Mouse (Mus musculus): ENCODE data around the gene Tbxa2r. TPM values are rescaled to one million over a fixed set of nuclear protein-coding genes. Genes with fewer than 3 reads are reported as not detected.

The Tbxa2r gene
- polyA plus RNA-seq, 2 experiments = 9.2 to 10.8 TPM

- 0 out of 2 replicates have a peak, but pooled peaks cover 3% of the 10 kb centered on the region for H3K36me3 ChIP-seq (ENCODE audit: control insufficient read depth, insufficient read depth, low read length)
- DNase-seq (ENCODE audit: low spot score) (no peak), ATAC-seq (ENCODE audit: low FRiP score, low read depth) (no peak)
- H3K9ac ChIP-seq (ENCODE audit: low read depth, low read length, severe bottlenecking) = no peak overlapping the region
- no peak overlapping the region for H3K4me3 ChIP-seq (replicated peaks; ENCODE audit: low read length)
- no peaks in the 10 kb centered on the region for H3K9me3 ChIP-seq (ENCODE audit: control insufficient read depth, low read length)
- no peak overlapping the region for H3K4me2 ChIP-seq (replicated peaks; ENCODE audit: low read depth, low read length, severe bottlenecking)
- no peak for TF ChIP-seq POLR2A (IDR thresholded peaks at IDR 0.05; ENCODE audit: borderline replicate concordance, extremely low read depth, insufficient read depth, insufficient read length)
- peaks cover 14% of the 10 kb centered on the region for H3K4me1 ChIP-seq (ENCODE audit: control insufficient read depth, insufficient read depth, low read length)
- no peak overlapping the region for H3K27ac ChIP-seq (replicated peaks; ENCODE audit: low read depth, low read length)
- 40% methylated on average over 17 of the region's 17 CpGs for WGBS
- peaks cover 55% of the 10 kb centered on the region for H3K27me3 ChIP-seq (ENCODE audit: control insufficient read depth, insufficient read depth, low read length)
Measured at GRCm38 (mm10) chr10:81340551-81341332, 12.2 kb downstream of the Tbxa2r start.

DNA sequence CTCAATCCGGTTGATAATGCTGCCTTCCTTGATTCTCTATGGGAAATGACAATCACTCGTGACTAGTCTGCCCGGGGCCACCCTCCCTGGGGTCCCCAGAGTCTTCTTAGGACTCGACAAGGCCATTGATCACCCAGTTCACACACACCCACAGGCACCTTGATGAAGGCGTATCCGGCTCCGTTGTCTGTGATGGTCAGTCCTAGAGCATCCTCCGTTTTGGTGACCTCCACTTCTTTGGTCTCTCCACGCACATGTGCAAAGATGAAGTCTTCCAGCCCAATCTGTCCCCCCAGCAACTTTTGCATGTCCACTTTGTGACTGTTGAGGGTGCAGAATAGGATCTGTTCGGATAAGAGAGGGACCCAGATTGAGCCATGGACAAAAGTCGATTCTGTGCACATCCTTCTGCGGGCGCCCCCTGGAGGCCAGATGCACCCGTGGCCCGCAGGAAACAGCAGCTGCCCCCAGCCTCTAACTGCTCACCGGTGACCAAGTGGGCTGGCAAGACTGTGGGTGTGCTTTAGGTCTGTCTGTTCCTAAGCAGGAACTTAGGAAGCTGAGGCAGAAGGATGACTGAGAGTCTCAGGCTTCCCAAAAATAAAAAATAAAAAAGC, 12.9 kb downstream of the Tbxa2r start:
- H3K9ac ChIP-seq (ENCODE audit: low read depth, low read length, severe bottlenecking) = no peak overlapping the region
- no peaks in the 10 kb centered on the region for H3K9me3 ChIP-seq (ENCODE audit: control insufficient read depth, low read length)
- H3K27me3 ChIP-seq (ENCODE audit: control insufficient read depth, insufficient read depth, low read length) = peaks cover 55% of the 10 kb centered on the region
- peaks cover 7% of the 10 kb centered on the region; the same call in 1 of the 2 replicates for H3K4me1 ChIP-seq (ENCODE audit: control insufficient read depth, insufficient read depth, low read length)
- TF ChIP-seq POLR2A (IDR thresholded peaks at IDR 0.05; ENCODE audit: borderline replicate concordance, extremely low read depth, insufficient read depth, insufficient read length) = no peak
- 0 out of 2 replicates have a peak, but pooled peaks cover 7% of the 10 kb centered on the region for H3K36me3 ChIP-seq (ENCODE audit: control insufficient read depth, insufficient read depth, low read length)
- H3K27ac ChIP-seq (replicated peaks; ENCODE audit: low read depth, low read length) = no peak overlapping the region
- peak; percentile 57 for DNase-seq (ENCODE audit: low spot score)
- ATAC-seq (ENCODE audit: low FRiP score, low read depth) = no peak
- H3K4me3 ChIP-seq (replicated peaks; ENCODE audit: low read length) = no peak overlapping the region
- 34% methylated on average over 16 of the region's 16 CpGs for WGBS
- H3K4me2 ChIP-seq (replicated peaks; ENCODE audit: low read depth, low read length, severe bottlenecking) = no peak overlapping the region

DNA sequence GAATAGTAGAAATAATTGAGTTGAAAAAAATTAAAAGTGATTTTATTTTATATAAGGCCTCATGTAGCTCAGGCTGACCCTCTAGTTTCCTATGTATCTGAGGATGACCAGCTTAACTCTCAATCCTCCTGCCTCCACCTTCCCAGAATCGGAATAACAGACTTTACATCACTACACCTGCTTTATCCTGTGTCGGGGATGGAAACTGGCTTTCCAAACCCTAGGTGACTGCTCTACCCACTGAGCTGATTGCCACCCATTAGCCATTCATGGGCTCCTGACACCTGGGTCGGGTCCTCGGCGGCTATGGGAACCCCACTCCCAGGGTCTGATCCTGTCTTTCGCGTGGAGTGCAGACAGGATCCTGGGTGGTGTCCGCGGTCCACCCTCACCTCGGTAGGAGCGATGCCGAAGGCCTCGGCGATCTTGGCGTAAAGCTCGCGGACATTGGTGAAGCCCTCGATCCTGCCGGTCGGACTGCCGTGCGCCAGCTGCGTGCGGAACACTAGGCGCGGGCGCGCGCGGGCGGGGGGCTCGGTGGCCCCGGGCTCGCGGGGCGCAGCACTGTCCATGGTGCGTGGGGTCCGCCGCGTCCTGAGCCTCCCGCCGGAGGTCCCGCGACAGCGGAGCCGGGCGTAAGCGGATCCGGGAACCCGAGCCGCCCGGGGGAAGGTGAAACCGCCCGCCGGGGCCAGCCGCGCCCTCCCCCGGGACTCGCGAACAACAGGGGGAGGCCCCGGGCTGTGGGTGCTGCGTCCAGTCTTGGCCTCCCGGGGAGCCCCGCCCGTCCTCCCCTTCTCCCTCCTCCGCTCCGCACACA, 14.4 kb downstream of the Tbxa2r start, which contains the start of gene Gipc3:
Gipc3 (minus strand) TSS at position 581 of the 820 bp plus-strand sequence.
- Histone ChIP-seq H3K4me1 (ENCODE audit: control insufficient read depth, insufficient read depth, low read length) (peaks cover 15% of the 10 kb centered on the region), H3K36me3 (ENCODE audit: control insufficient read depth, insufficient read depth, low read length) (peaks cover 13% of the 10 kb centered on the region), H3K27ac (replicated peaks; ENCODE audit: low read depth, low read length) (no peak within 1 kb of the TSS), H3K27me3 (ENCODE audit: control insufficient read depth, insufficient read depth, low read length) (peaks cover 47% of the 10 kb centered on the region), H3K4me2 (replicated peaks; ENCODE audit: low read depth, low read length, severe bottlenecking) (peak within 1 kb of the TSS; percentile 72), H3K4me3 (replicated peaks; ENCODE audit: low read length) (peak within 1 kb of the TSS; percentile 37), H3K9ac (ENCODE audit: low read depth, low read length, severe bottlenecking) (peak within 1 kb of the TSS; percentile 44), H3K9me3 (ENCODE audit: control insufficient read depth, low read length) (no peaks in the 10 kb centered on the region)
- no peak for ATAC-seq (ENCODE audit: low FRiP score, low read depth)
- 10% methylated on average over 28 of the region's 67 CpGs for WGBS
- TF ChIP-seq POLR2A (IDR thresholded peaks at IDR 0.05; ENCODE audit: borderline replicate concordance, extremely low read depth, insufficient read depth, insufficient read length) = no peak
- no peak for DNase-seq (ENCODE audit: low spot score)

- no peak overlapping the region for H3K4me3 ChIP-seq (replicated peaks; ENCODE audit: low read length)
Measured at GRCm38 (mm10) chr10:81344421-81345161, 16.1 kb downstream of the Tbxa2r start.

More at GRCm38 (mm10) chr10:81344421-81345161, 16.1 kb downstream of the Tbxa2r start:
- TF ChIP-seq POLR2A (IDR thresholded peaks at IDR 0.05; ENCODE audit: borderline replicate concordance, extremely low read depth, insufficient read depth, insufficient read length) = no peak
- H3K27me3 ChIP-seq (ENCODE audit: control insufficient read depth, insufficient read depth, low read length) = peaks cover 44% of the 10 kb centered on the region
- H3K9ac ChIP-seq (ENCODE audit: low read depth, low read length, severe bottlenecking) = no peak overlapping the region
- no peak for DNase-seq (ENCODE audit: low spot score)
- WGBS = 48% methylated on average over 8 of the region's 8 CpGs
- H3K4me1 ChIP-seq (ENCODE audit: control insufficient read depth, insufficient read depth, low read length) = peaks cover 24% of the 10 kb centered on the region
- no peak for ATAC-seq (ENCODE audit: low FRiP score, low read depth)
- H3K9me3 ChIP-seq (ENCODE audit: control insufficient read depth, low read length) = no peaks in the 10 kb centered on the region
- peaks cover 21% of the 10 kb centered on the region for H3K36me3 ChIP-seq (ENCODE audit: control insufficient read depth, insufficient read depth, low read length)
- no peak overlapping the region for H3K4me2 ChIP-seq (replicated peaks; ENCODE audit: low read depth, low read length, severe bottlenecking)
- no peak overlapping the region for H3K27ac ChIP-seq (replicated peaks; ENCODE audit: low read depth, low read length)

Measured in limb, embryonic 14.5 days (tissue).